Mouse (Mus musculus): ENCODE measurements at regions not wholly inside any gene's neighbourhood (a gene's known extent, or its start where the extent isn't known, plus 50 kb on each side); places are given as distances from the start of the nearest gene placed in this dataset.

DNA sequence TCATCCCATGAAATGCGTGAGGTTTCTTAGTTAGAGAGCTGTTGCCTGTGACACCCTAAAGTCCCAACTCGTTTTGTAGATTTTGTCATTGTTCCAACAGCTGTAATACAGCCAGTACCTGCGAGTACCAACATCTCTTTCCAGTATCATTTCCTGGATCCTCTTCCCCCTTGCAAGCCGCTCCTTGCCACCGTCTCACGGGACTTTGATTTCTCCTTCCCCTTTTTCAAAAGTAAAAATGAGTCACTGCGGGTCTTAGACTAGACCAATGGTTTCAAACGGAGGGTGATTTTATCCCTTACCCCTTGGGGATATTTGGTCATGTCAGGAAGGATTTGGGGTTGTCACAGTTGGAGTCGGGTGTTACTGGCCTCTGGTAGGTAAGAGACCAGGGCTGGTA lies 56.5 kb upstream of the Foxe1 start:
- TF ChIP-seq CTCF (IDR thresholded peaks at IDR 0.05) (no peak), EP300 (IDR thresholded peaks at IDR 0.05) (no peak)

Data from lung, postnatal 0 days (tissue).